Mouse (Mus musculus): ENCODE results near the gene Camkmt.

The Camkmt gene

DNA sequence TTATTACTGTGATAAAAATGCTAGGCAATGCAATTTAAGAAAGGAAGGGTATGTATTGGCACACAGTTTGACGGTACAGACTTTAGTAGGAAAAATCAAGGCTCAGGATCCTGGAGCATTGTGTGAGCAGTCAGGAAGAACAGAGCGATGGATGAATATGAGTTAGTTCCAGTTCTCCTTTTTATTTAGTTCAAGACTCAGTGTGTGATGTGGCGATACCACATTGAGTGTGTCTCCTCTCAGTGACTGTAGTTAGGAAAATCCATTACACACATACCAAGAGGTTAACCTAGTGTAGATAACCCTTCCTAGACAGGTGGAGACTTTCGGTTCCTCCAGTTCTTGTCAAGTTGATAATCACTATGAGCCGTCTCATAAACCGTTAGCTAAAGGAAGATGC is 1.4 kb downstream of the Camkmt start:
- DNase-seq: no peak

- no peak for DNase-seq
These were observed 6.0 kb downstream of the Camkmt start for GRCm38 (mm10) chr17:85096396-85096795.

GRCm38 (mm10) chr17:85098677-85099323 is 8.4 kb downstream of the Camkmt start:
- DNase-seq: no peak

- DNase-seq: no peak
These were observed 9.9 kb downstream of the Camkmt start for GRCm38 (mm10) chr17:85100232-85100631.

DNA sequence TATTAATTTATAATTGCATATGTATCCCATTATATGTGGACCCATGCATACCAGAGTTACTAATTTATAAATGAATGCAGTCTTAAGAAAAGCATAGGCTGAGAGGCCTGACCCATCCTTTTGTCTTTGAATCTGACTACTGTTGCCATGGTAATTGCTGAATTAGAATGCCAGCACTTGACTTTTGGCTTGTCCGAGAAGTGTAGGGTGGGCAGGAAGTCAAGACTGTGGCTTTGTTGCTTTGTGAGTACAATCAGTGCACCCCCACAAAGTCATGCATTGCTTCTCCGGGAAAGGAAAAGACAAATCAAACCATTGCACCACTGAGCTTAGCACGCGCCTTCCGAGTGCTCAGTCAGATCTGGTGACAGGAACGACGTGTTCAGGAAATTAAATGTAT is 11.4 kb downstream of the Camkmt start:
- no peak for DNase-seq

- DNase-seq: no peak
These were observed 13.0 kb downstream of the Camkmt start for GRCm38 (mm10) chr17:85103310-85103709.

DNA sequence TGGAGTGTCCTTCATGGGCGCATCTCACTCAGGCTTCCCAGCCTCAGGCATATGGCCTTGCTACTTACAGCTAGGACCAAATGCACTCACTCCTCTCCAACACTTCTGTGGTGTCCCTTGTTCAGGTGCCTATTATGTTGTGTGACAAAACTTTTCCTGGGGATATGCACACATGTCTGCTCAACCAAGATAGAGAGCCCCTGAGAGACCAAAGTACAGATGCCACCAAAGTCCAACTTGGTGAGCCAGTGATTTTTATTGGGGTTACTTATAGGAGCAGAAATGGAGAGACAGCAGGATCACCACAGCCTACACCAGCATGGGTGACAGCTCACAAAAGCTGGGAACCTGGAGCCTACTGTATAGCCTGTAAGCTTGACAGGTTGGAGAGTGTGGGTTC is 20.3 kb downstream of the Camkmt start:
- no peak for DNase-seq

DNA sequence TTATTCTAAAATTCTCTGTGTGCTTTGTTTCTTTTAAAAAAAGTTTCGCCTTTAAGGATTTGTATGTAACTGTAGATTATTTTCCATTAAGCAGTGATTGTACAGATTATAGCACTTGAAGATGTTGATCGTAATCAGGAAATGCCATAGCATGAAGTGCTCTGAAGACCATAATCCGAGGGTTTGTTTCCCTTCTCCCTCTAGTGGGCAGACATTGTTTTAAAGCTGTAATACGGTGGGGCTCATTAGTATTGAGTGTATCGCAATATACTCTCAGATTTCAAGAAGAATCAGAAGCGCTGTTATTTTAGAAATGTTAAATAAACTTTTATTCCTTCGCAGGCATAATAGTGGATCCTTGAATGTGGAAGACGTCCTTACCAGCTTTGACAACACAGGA is 23.1 kb downstream of the Camkmt start:
- no peak for DNase-seq

DNA sequence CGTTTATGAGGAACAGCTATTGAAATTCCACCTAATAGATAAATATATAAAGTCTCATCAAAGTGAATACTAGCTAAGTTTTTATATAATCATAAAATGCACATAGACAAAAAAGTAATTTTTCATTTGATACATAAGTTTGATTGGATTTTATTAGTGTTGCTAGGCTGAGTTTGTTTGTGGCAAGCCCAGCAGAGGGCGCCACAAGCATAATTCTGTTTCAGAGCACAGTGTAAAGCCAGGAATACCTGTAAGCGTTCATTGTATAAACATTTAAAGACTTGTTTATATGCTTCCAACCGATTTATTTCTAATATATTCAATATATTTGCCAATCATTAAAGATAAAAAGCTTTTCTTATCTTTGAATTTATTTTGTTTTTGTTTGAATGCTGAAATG is 26.3 kb downstream of the Camkmt start:
- DNase-seq: peak; percentile 53 to 88

GRCm38 (mm10) chr17:85138393-85138792 is 48.0 kb downstream of the Camkmt start:
- DNase-seq: no peak

DNA sequence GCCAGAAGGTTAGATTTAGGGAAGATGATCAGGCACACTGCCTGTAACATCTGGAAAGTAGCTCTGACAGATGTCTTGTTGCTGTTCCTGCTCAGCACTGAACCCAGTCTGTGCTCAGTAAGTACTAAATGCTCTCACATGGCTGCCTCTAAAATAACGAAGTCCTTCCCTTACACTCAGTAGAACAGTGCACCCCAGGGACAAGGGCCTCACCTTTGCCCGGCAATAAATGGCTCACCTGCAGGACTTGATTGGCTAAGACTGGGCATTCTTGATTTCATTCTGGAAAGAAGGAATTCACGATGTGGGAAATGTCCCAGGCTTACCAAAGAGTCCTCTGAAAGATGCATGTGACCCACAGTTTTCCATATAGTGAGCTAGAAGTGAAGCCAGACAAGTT is 51.3 kb downstream of the Camkmt start:
- DNase-seq: no peak

DNA sequence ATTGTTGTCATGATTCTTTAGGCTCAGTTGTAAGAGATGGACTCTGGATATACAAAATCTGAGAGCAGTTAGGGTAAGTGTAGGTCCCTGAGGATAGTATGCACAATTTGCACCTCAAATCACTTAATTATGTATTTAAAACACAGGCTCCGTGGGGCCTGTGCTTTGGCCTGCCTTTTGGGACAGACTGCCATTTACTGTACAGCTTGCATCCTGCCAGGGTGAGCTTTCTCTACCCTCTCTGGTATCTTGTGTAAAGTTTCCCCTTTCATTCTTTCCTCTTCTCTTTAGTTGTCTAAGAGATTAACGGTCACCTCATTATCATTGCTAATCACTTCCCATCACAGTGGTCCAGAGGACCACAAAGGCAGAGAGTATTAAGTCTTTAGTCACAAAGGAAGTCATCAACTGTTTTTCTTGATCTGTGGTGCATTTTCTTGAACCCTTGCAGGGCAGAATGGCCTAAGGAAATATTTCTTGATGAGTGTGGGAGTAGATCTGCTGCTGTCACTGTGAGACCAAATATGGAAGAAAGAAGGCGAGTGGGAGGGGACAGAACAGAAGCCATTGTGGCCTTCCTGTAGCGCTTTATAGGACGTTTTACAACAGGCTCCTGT is 52.3 kb downstream of the Camkmt start:
- no peak for DNase-seq

GRCm38 (mm10) chr17:85144141-85144540 is 53.8 kb downstream of the Camkmt start:
- DNase-seq: no peak

DNA sequence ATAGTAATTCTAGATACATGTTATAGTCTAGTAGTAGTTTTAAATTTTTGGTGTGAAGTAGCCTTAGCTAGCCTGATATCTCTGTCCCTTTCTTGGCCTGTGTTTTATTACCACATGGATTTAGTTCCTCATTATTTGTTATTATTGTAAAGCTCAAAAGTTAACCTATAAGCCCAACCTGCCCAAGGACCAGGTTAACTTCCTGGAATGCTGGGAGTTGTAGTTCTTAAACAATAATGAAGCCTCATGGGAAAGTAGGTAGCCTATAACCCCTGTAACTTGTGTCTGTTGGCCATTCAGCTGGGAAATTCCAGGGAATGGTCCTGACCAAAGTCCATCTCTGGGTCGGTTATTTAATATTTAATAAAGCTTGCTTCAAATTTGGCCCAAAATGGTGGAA is 58.0 kb downstream of the Camkmt start:
- DNase-seq: no peak

DNA sequence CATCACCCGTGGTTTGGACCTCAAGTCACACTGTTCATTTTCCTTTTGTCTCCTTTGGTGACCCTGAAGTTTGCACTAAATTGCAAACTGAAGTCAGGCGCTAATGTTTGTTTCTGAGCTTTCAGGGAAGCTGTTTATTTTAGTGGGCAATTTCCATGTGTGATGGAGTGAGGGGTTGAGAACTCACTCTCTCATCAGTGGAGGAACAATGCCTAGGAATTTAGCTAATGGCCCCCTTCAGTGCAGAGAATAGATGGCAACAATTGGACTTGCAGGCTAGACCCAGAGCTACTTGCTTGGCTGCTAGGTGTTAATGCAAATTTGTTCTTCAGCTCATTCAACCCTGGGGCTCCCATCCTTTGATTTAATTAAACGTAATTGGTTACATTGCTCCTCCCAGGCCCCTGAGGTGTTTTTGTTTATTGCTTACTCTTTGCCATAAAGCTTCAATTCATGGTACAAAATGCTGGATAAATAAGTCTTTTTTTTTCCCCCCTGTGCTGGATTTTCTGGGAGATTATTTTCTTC is 58.9 kb downstream of the Camkmt start:
- DNase-seq: no peak

DNA sequence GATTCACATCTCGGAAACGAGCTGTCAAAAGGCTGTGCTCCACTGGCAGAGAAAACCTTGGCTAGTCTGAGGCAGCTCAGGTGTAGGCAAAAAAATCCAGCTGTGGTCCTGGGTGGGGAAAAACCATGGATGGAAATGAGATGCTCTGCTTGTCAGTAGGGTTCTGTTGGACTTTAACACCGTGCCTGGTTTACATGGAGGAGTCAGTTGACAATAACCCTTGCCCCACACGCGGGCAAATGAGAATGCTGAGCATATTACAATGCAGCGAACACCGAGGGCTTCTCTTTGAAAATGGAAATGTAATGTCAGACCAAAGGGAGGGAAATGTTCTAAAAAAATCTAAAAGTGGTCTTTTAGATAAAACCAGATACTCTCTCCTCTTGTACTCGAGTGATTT is 60.9 kb downstream of the Camkmt start:
- peak; percentile 21 to 59 for DNase-seq

GRCm38 (mm10) chr17:85158202-85158601 is 67.8 kb downstream of the Camkmt start:
- DNase-seq: no peak

DNA sequence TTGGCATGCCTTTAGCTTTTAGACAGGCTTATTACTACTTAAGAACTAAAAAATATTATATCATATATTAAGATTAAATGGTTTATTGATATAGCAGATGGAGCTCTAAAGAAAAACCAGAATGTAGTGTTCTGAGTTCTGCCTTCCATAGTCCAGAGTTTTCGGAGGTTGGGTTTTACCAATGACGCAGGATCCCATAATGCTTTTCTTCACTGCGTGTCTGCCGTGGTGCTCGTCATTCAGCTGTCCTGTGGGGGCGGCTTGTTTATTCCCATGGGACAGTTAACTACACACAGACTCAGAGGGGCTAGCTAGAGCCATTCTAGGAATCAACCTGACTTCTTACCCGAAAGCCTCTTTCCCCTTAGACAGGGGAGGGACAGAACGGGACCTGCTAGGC is 69.2 kb downstream of the Camkmt start:
- no peak for DNase-seq

DNA sequence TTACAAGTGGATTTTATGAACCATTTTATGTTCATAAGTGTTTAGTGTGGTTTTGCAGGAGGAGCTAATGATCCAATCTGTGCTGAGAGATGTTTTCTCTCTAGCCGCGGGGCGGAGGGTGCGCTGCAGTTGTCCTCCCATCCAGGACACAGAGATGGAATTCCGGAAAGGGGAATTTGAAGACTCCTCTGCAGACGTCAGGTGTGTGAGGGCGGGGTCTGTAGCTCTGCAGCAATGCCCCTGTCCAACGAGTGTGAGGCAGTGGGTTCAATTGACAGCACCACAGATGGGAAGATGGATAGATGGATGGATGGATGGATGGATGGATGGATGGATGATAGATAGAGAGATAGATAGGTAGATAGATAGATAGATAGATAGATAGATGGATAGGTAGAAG is 70.4 kb downstream of the Camkmt start:
- DNase-seq: no peak

DNA sequence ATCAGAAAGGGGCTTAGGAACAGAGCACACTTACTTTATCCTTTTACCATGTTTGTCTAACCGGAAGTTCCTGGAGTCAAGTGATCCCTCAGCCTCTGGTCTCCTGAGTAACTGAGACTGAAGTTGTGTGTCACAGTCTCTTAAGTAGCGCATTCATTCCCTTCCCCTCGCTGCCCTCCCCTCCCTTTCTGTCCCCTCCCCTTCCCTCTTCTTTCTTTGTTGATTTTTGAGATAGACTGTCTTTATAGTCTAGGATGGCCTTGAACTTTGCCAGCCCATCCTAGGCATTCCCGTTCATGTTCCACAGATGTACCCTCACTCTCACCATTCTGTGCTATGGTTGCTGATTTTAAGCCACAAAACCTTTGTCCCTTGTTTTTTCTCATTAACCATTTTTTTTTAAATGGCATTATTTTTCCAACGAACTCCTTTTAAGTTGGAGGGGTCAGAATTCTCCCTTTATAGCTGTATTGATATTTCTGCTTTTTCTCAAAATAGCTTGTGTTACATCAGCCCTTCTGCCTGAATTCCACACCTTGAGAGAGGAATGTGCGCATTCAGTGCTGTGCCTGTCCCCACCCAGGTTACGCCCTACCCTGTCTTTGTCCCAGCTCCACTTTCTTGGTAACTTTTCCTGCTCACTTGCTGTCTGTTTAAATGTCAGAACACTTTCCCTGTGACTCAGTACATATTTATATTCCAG is 72.4 kb downstream of the Camkmt start:
- no peak for DNase-seq

DNA sequence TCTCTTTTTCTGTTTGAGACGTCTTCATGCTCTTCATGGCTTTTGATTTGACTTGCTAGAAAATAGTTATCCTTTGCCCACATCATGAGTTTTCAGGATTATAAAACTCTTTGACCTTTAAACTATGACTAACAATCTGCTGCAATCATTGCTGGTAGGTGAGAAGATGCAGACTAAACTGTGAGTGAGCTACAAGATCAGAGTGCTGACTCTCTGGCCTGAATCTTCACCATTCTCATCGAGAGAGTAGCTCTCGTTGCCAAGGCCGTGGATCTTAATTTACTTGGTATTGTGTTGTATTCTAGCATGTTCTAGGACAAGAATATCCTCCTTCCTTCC is 72.9 kb downstream of the Camkmt start:
- DNase-seq: peak in 1 of 2 experiments; percentile 20

DNA sequence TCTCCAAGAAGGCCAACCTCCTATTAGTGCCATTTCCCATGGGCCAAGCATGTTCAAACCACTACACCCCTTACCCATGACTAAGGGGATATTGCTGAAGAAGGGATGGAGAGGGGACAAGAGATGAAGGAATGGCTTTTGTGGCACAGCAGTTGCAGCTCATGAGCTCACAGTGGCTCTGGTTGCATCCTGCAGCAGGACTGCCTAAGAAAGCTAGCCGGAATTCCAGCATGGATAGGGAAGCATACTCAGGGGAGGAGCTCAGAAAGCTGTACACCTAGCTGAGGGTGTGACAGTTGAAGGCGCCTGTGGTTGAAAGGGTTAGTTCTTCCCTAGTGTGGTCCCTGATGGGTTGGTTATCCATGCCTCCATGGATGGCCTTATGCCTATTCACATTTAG is 78.4 kb downstream of the Camkmt start:
- DNase-seq: no peak

DNA sequence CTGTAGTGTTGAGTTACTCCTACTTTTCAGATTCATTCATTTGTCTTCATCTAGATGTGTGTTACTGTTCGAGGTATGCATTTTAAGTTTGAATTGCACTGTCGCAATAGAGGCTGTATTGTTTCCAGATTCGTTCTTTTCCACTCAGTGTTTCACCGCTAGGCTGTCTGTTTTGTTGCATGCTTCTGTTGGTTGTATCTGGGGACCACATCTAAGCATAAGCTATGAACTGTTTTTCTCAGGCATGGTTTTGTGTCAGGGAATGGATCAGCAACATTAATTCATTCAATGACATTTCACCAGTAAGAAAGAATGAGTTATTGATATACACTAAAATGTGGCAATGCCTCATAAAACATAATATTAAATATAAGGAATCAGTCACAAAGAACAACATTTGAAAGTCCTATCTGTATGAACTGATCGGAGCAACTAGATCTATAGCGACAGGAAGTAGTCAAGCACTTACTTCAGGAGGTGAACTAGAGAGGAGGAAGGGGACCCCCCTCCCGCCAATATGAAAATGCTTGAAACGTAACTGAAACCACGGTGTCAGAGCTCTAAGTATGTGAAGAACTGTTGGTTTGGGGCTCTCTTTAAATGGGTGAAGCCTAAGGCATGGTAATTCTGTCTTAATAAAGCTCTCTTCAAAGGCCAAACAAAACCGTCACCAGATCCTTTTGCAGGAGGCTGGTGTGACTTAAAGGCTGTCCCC is 80.3 kb downstream of the Camkmt start:
- DNase-seq: no peak

DNA sequence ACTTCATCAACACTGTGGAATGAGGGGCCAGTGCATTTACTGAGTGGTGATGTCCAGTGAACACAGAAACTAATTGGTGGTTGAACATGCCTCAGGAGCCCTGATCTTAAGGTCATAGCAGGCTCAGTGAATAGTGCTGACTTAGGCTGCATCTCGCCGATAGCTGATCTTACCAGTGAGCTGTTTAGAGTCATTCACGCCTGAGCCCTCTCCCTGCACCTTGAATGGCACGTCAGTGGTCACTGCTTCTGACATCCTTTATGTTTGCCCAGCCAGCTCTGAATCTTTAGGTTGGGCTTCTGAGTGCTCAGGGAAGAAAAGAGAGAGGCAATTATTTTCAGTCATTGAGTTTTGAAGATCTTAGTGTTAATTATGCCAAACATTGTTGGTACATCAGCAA is 81.6 kb downstream of the Camkmt start:
- no peak for DNase-seq

Measured in kidney, postnatal 36 days (tissue).